Mouse (Mus musculus) intestine, postnatal 0 days (tissue): ENCODE measurements around the gene Ampd3. TPM values are rescaled to one million over a fixed set of nuclear protein-coding genes. Genes with fewer than 3 reads are reported as not detected.

Source experiments
- ATAC-seq: fragments of 200-750 bp; cut with Nextera tagmentation; 2 replicates; pipeline ENCODE4 v1.8.0; 2017; ENCODE audit warnings: mild to moderate bottlenecking, moderate TSS enrichment, moderate library complexity
- H3K27ac ChIP-seq: fragments of 300-500 bp; sonication (generic); 2 replicates; pipeline ENCODE4 v1.5.1; 2014; ENCODE audit warnings: mild to moderate bottlenecking, low read depth, low read length, moderate library complexity
- H3K27me3 ChIP-seq: fragments of 300-500 bp; sonication (generic); replicated peaks from 2 replicates; pipeline ENCODE4 v1.6.1; 2014; ENCODE audit warnings: low read length, mixed read lengths; ENCODE audit not compliant: control insufficient read depth, insufficient read depth
- H3K36me3 ChIP-seq: fragments of 300-500 bp; sonication (generic); 2 replicates; pipeline ENCODE4 v1.6.1; 2014; ENCODE audit warnings: mild to moderate bottlenecking, moderate library complexity; ENCODE audit not compliant: control insufficient read depth, insufficient read depth
- H3K4me1 ChIP-seq: fragments of 300-500 bp; sonication (generic); replicated peaks from 2 replicates; pipeline ENCODE4 v1.6.1; 2014; ENCODE audit warnings: antibody characterized with exemption, low read length, mixed read lengths; ENCODE audit not compliant: control insufficient read depth, insufficient read depth
- H3K4me2 ChIP-seq: fragments of 300-500 bp; sonication (generic); replicated peaks from 2 replicates; pipeline ENCODE4 v1.6.1; 2014; ENCODE audit warnings: low read depth, mild to moderate bottlenecking, moderate library complexity
- H3K4me3 ChIP-seq: fragments of 300-500 bp; sonication (generic); 2 replicates; pipeline ENCODE4 v1.5.1; 2014; ENCODE audit warnings: low read depth, low read length
- H3K9ac ChIP-seq: fragments of 300-500 bp; sonication (generic); 2 replicates; pipeline ENCODE4 v1.6.1; 2014; ENCODE audit warnings: mild to moderate bottlenecking, low read depth, low read length
- H3K9me3 ChIP-seq: fragments of 300-500 bp; sonication (generic); 2 replicates; pipeline ENCODE4 v1.6.1; 2016; ENCODE audit warnings: mixed run types; ENCODE audit not compliant: control insufficient read depth
- CTCF ChIP-seq: sonication (generic); IDR thresholded peaks from 2 replicates; pipeline ENCODE4 v1.5.1; 2016; ENCODE audit warnings: low read depth, mild to moderate bottlenecking, control low read depth, antibody characterized with exemption, moderate library complexity
- WGBS: fragments of 180-500 bp; shearing (Covaris S2); extraction: QIAGEN DNeasy Blood & Tissue Kit; methylation state at CpG from one replicate; pipeline ENCODE4 v1.1.7; 2014; 5-methylcytosine and 5-hydroxymethylcytosine counted together
- polyA plus RNA-seq: library from polyadenylated mRNA; unstranded; fragments of >200 nt; fragmentation: Nextera tagmentation; extraction: Ambion mirVana; gene quantifications from 2 replicates; pipeline ENCODE4 v1.2.1, GENCODE M21; 2015

The Ampd3 gene
- polyA plus RNA-seq, 1 experiment from 2014 or later, result 7.4 TPM

GRCm38 (mm10) chr7:110746087-110746562, 21.9 kb upstream of the Ampd3 start:
- Histone ChIP-seq H3K4me2 (no peak overlapping the region), H3K9ac (no peak overlapping the region), H3K4me1 (no peaks in the 10 kb centered on the region), H3K27me3 (no peaks in the 10 kb centered on the region), H3K36me3 (no peaks in the 10 kb centered on the region), H3K4me3 (no peak overlapping the region), H3K27ac (no peak overlapping the region), H3K9me3 (no peaks in the 10 kb centered on the region)
- no peak for ATAC-seq
- 83% methylated on average over 5 of the region's 5 CpGs for WGBS
- no peak for TF ChIP-seq CTCF

- no peaks in the 10 kb centered on the region for H3K27me3 ChIP-seq
- no peak for TF ChIP-seq CTCF
- no peak overlapping the region for H3K4me3 ChIP-seq
- 48% methylated on average over 2 of the region's 2 CpGs for WGBS
- H3K4me2 ChIP-seq, result no peak overlapping the region
- no peaks in the 10 kb centered on the region for H3K36me3 ChIP-seq
- H3K9me3 ChIP-seq, result no peaks in the 10 kb centered on the region
- ATAC-seq, result no peak
- no peak overlapping the region for H3K27ac ChIP-seq
- H3K9ac ChIP-seq, result no peak overlapping the region
- no peaks in the 10 kb centered on the region for H3K4me1 ChIP-seq
Measured at GRCm38 (mm10) chr7:110746809-110747208, 21.2 kb upstream of the Ampd3 start.

- no peaks in the 10 kb centered on the region for H3K4me1 ChIP-seq
- H3K27ac ChIP-seq, result no peak overlapping the region
- no peak for TF ChIP-seq CTCF
- ATAC-seq, result no peak
- no peak overlapping the region for H3K9ac ChIP-seq
- 52% methylated on average over 4 of the region's 4 CpGs for WGBS
- H3K27me3 ChIP-seq, result no peaks in the 10 kb centered on the region
- no peaks in the 10 kb centered on the region for H3K36me3 ChIP-seq
- H3K9me3 ChIP-seq, result no peaks in the 10 kb centered on the region
- no peak overlapping the region for H3K4me2 ChIP-seq
- no peak overlapping the region for H3K4me3 ChIP-seq
Measured at GRCm38 (mm10) chr7:110750834-110751233, 17.2 kb upstream of the Ampd3 start.

- no peaks in the 10 kb centered on the region for H3K27me3 ChIP-seq
- H3K36me3 ChIP-seq, result no peaks in the 10 kb centered on the region
- H3K4me3 ChIP-seq, result no peak overlapping the region
- 71% methylated on average over 1 of the region's 1 CpGs for WGBS
- no peaks in the 10 kb centered on the region for H3K4me1 ChIP-seq
- no peaks in the 10 kb centered on the region for H3K9me3 ChIP-seq
- H3K27ac ChIP-seq, result no peak overlapping the region
- H3K9ac ChIP-seq, result no peak overlapping the region
- no peak for ATAC-seq
- no peak overlapping the region for H3K4me2 ChIP-seq
- no peak for TF ChIP-seq CTCF
Measured at GRCm38 (mm10) chr7:110751634-110752033, 16.4 kb upstream of the Ampd3 start.

GRCm38 (mm10) chr7:110753310-110753709, 14.7 kb upstream of the Ampd3 start:
- no peak for ATAC-seq
- no peak overlapping the region for H3K4me3 ChIP-seq

GRCm38 (mm10) chr7:110753926-110754330, 14.1 kb upstream of the Ampd3 start:
- WGBS, result 54% methylated on average over 5 of the region's 5 CpGs

More at GRCm38 (mm10) chr7:110753310-110753709, 14.7 kb upstream of the Ampd3 start:
- no peaks in the 10 kb centered on the region for H3K4me1 ChIP-seq
- no peaks in the 10 kb centered on the region for H3K36me3 ChIP-seq
- no peak overlapping the region for H3K27ac ChIP-seq
- 96% methylated on average over 1 of the region's 1 CpGs for WGBS
- no peaks in the 10 kb centered on the region for H3K27me3 ChIP-seq
- TF ChIP-seq CTCF, result no peak
- no peak overlapping the region for H3K9ac ChIP-seq
- no peak overlapping the region for H3K4me2 ChIP-seq
- H3K9me3 ChIP-seq, result no peaks in the 10 kb centered on the region

GRCm38 (mm10) chr7:110756440-110756839, 11.6 kb upstream of the Ampd3 start:
- no peak for ATAC-seq
- Histone ChIP-seq H3K27me3 (no peaks in the 10 kb centered on the region), H3K4me2 (no peak overlapping the region), H3K36me3 (no peaks in the 10 kb centered on the region), H3K9me3 (no peaks in the 10 kb centered on the region), H3K27ac (no peak overlapping the region), H3K4me1 (no peaks in the 10 kb centered on the region), H3K4me3 (no peak overlapping the region), H3K9ac (no peak overlapping the region)
- WGBS, result 51% methylated on average over 2 of the region's 2 CpGs
- TF ChIP-seq CTCF, result no peak

More at GRCm38 (mm10) chr7:110753926-110754330, 14.1 kb upstream of the Ampd3 start:
- Histone ChIP-seq H3K36me3 (no peaks in the 10 kb centered on the region), H3K27ac (no peak overlapping the region), H3K4me1 (no peaks in the 10 kb centered on the region), H3K9ac (no peak overlapping the region), H3K4me3 (no peak overlapping the region), H3K9me3 (no peaks in the 10 kb centered on the region), H3K4me2 (no peak overlapping the region), H3K27me3 (no peaks in the 10 kb centered on the region)
- no peak for ATAC-seq
- no peak for TF ChIP-seq CTCF
